Mouse (Mus musculus) megakaryocyte, embryonic 14.5 days (primary cell): ENCODE results near the gene Zfp385b.

Experiments
- FLI1 ChIP-seq: IDR thresholded peaks from 2 replicates; pipeline ENCODE4 v1.6.1; 2012; ENCODE audit warnings: low read length, inconsistent platforms, mixed read lengths
- GATA1 ChIP-seq: IDR thresholded peaks from 3 replicates; pipeline ENCODE4 v1.6.1; 2012; ENCODE audit warnings: mixed read lengths, low read length, inconsistent platforms, borderline replicate concordance

- TF ChIP-seq GATA1 (no peak), FLI1 (no peak)
These were observed 2.8 kb downstream of the Zfp385b start for GRCm38 (mm10) chr2:77816413-77817314.
